Mouse (Mus musculus): Measurements from ENCODE around the gene Zbtb6. TPM values are rescaled to one million over a fixed set of nuclear protein-coding genes. Genes with fewer than 3 reads are reported as not detected.

The Zbtb6 gene
- polyA plus RNA-seq, 1 experiment from 2014 or later = 8.1 TPM

DNA sequence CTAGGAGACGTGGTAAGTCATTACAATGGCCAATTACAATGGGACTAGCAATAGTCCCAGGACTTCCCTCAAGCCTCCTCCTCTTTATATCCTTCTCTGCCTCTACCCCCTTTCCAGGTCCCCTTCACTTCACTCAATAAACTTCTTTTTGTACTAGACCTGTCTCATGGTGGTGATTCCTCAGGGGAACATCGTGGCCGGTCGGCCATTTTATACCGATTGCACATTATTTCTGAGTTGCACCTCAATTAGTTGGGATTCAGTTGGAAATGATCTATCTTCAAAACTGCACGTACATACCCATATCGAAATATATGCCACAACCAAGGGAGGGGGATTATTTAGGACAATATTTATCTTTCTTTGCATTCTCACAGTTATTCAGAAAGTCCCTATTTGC, 11.4 kb downstream of the Zbtb6 start:
- no peak for ATAC-seq (ENCODE audit: insufficient number of reproducible peaks, insufficient read depth, low FRiP score, low TSS enrichment, low read depth)
- no peaks in the 10 kb centered on the region for H3K9me3 ChIP-seq

DNA sequence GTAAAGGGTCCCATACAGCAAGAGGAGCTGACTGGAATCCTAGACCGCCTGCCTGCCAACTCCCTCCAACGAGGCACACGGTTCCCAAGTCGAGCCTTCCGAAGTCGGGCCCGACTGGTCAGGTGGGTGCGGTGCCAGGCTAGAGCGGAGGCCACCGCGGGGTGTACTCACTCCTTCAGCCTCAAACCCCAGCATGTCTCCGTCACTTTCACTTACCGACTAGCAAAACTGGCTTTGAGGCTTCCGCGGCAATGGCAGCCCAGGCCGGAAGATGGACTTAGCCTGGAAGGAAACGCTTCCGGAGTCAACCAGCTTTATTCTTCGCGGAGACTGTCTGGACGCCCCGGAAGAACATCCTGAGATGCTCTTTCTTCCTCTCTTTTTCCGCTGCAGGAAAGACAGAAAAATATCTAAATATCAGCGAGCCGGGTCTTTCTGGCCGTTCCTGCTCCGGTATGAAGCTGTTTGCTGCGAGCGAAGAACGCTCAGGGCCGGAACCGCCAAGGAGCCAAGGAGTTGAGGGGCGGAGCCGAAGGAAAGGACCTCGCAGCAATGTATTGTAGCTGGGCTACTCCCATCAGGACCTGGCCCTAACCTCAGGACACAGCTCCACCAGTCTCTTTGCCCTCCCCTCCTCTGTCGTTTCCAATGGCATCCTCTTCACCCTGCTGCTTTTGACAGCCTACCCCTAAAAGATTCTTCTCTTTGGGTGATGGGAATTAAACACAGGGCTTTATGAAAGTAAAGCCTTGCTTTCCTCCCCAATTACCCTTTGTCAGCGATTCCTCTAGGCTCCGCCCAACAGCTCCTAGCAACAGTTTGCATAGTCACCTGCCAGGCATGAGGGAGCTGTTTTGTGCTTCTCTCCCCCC, 12.1 kb downstream of the Zbtb6 start:
- H3K9ac ChIP-seq = peak overlapping the region; percentile 91
- peaks cover 13% of the 10 kb centered on the region for H3K4me1 ChIP-seq
- H3K27ac ChIP-seq = peak overlapping the region; percentile 97
- no peaks in the 10 kb centered on the region for H3K9me3 ChIP-seq
- peak; percentile 90 for ATAC-seq (ENCODE audit: insufficient number of reproducible peaks, insufficient read depth, low FRiP score, low TSS enrichment, low read depth)
- under 1% methylated on average over 38 of the region's 38 CpGs for WGBS
- peaks cover 25% of the 10 kb centered on the region for H3K36me3 ChIP-seq
- H3K4me3 ChIP-seq = peak overlapping the region; percentile 88
- H3K27me3 ChIP-seq = no peaks in the 10 kb centered on the region
- H3K4me2 ChIP-seq = peak overlapping the region; percentile 82

More for the DNA sequence above, 11.4 kb downstream of the Zbtb6 start:
- Histone ChIP-seq H3K27me3 (no peaks in the 10 kb centered on the region), H3K4me2 (peak overlapping the region; percentile 82), H3K9ac (peak overlapping the region; percentile 91), H3K4me3 (peak overlapping the region; percentile 88), H3K27ac (peak overlapping the region; percentile 97), H3K36me3 (peaks cover 32% of the 10 kb centered on the region), H3K4me1 (peaks cover 13% of the 10 kb centered on the region)
- 32% methylated on average over 7 of the region's 7 CpGs for whole genome bisulfite sequencing

DNA sequence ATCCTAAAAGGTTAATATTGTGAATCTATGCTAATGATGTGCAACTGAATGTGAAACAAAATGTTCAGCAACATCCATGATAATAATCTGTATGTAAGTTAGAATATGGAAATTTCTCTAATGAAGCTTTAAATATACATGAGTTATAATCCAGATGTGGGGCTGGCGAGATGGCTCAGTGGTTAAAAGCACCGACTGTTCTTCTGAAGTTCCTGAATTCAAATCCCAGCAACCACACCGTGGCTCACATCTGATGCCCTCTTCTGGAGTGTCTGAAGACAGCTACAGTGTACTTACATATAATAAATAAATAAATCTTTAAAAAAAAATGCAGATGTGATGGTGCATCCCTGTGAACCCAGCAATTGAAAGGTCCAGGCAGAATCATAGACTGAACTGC, 19.3 kb downstream of the Zbtb6 start:
- no peak for ATAC-seq (ENCODE audit: insufficient number of reproducible peaks, insufficient read depth, low FRiP score, low TSS enrichment, low read depth)
- Histone ChIP-seq H3K36me3 (peaks cover 10% of the 10 kb centered on the region), H3K9ac (no peak overlapping the region), H3K4me3 (no peak overlapping the region), H3K4me1 (0 out of 2 replicates have a peak, but pooled peaks cover 5% of the 10 kb centered on the region), H3K27me3 (no peaks in the 10 kb centered on the region), H3K9me3 (no peaks in the 10 kb centered on the region), H3K4me2 (no peak overlapping the region), H3K27ac (no peak overlapping the region)
- 56% methylated on average over 3 of the region's 3 CpGs for WGBS

DNA sequence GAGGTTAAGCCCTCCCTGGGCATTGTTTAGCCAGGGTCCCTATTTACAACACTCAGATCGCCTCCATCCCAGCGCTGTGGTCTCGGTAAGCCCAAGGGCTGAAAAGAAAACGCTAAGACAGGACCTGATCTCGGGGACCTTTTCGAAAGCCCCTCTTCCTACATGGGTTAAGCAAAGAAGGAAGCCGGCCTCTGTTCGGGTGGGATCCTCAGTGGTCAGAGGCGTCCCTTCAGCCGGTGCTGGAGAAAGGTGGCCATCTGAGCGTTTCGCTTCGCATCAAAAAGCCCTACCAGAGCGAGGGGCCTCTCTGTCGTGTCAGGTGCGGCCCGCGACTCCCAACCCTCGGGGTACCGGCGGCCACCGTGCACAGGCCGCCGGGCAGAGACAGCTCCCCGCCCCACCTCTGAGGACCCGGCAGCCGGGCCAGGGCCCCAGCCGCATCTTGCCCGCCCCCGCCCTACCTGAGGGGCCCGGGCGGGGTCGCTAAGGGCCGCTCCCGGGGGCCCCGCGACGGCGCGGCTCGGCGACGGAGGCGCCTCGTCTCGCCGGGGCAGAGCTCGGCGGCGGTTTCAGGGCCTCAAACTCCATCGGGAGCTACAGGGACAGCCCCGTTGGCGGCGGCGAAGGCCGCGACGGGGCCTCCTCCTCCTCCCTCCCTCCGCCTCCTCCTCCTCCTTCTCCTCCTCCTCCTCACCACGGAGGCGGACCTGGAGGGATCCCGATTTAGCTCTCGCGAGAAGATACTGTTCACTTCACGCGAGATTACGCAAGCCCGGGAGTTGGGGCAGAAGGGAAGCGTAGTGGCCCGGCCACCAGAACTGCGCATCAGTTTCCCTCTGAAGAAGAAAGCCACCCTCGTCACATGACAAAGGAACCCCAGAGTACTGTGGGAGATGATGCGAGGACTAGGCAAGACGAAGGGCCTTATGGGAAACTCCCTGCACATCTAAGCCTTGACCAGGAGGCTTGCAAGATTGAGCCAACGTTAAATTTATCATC, 20.4 kb downstream of the Zbtb6 start, which contains the start of gene Rc3h2:
Rc3h2 (minus strand) TSS at position 598 of the 999 bp plus-strand sequence.
- under 1% methylated on average over 71 of the region's 75 CpGs for WGBS
- ATAC-seq (ENCODE audit: insufficient number of reproducible peaks, insufficient read depth, low FRiP score, low TSS enrichment, low read depth) = peak; percentile 99
- Histone ChIP-seq H3K27ac (peak within 1 kb of the TSS; percentile 96), H3K9ac (peak within 1 kb of the TSS; percentile 99), H3K9me3 (no peaks in the 10 kb centered on the region), H3K36me3 (peaks cover 3% of the 10 kb centered on the region; the same call in 1 of the 2 replicates), H3K27me3 (no peaks in the 10 kb centered on the region), H3K4me1 (0 out of 2 replicates have a peak, but pooled peaks cover 5% of the 10 kb centered on the region), H3K4me3 (peak within 1 kb of the TSS; percentile 99), H3K4me2 (peak within 1 kb of the TSS; percentile 70)

DNA sequence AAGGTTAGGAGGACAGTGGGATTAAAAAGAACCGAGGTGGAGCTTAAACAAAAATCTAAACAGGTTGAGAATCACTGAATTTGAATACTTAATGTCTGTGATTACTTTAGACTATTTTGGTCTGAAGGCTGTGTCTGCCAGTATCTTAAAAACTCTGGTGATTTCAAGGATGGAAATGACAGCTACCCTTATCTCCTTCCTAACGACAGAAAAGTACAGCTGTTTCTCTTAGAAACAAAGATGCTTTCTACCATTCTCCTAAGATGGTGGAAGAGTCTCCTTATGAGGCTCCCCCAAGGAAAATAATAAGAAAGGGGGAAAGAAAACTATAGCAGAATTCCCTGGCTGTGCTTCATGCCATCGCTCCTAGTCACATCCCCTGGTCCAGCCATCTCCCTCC, 21.1 kb downstream of the Zbtb6 start:
- H3K4me3 ChIP-seq = peak overlapping the region; percentile 99
- no peaks in the 10 kb centered on the region for H3K27me3 ChIP-seq
- WGBS = 4% methylated on average over 3 of the region's 3 CpGs
- 0 out of 2 replicates have a peak, but pooled peaks cover 6% of the 10 kb centered on the region for H3K36me3 ChIP-seq
- 0 out of 2 replicates have a peak, but pooled peaks cover 5% of the 10 kb centered on the region for H3K4me1 ChIP-seq
- H3K27ac ChIP-seq = peak overlapping the region; percentile 96
- H3K4me2 ChIP-seq = peak overlapping the region; percentile 70
- H3K9ac ChIP-seq = peak overlapping the region; percentile 99
- ATAC-seq (ENCODE audit: insufficient number of reproducible peaks, insufficient read depth, low FRiP score, low TSS enrichment, low read depth) = no peak
- H3K9me3 ChIP-seq = no peaks in the 10 kb centered on the region

DNA sequence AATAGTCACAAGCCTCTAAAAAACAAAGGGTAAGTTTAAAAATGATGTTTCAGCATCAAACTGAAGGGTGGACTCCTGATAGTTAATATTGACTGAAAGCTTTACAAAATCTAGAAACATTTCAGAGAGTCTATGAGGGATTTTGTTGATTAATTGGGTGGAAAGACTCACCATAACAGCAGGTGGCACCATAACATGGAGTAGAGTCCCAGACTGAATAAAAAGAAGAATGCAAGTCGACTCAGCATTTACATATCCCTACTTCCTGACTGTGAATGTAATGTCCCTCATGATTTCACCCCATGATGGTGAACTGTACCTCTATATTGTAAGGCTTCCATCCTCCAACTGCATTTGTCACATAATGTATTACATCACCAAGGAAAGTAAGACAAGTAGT, 47.4 kb downstream of the Zbtb6 start:
- 69% methylated on average over 1 of the region's 1 CpGs for WGBS
- H3K27me3 ChIP-seq = no peaks in the 10 kb centered on the region
- H3K9me3 ChIP-seq = no peaks in the 10 kb centered on the region
- no peak overlapping the region for H3K4me2 ChIP-seq
- no peaks in the 10 kb centered on the region for H3K4me1 ChIP-seq
- peaks cover 54% of the 10 kb centered on the region for H3K36me3 ChIP-seq
- H3K27ac ChIP-seq = no peak overlapping the region
- no peak overlapping the region for H3K9ac ChIP-seq
- H3K4me3 ChIP-seq = no peak overlapping the region
- no peak for ATAC-seq (ENCODE audit: insufficient number of reproducible peaks, insufficient read depth, low FRiP score, low TSS enrichment, low read depth)

DNA sequence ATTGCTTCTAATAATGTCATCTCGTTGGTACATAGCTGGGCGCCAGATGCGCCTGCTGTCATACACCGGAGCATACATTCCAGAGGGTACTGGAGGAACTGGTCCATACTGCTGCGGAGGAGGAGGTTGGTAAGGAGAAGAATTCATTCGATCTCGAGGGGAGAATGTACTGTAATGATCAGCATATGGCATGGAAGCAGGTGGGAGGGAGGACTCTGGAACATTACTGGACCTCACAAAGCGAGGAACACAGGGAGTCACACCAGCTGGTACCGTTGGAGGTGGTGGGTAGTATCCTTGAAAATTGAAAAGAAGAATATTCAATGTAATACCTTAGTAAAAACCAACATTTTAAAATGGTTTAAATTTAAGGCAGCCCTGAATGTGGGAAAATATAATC, 60.0 kb downstream of the Zbtb6 start:
- no peak overlapping the region for H3K4me3 ChIP-seq
- H3K9me3 ChIP-seq = no peaks in the 10 kb centered on the region
- WGBS = 93% methylated on average over 9 of the region's 9 CpGs
- no peak for ATAC-seq (ENCODE audit: insufficient number of reproducible peaks, insufficient read depth, low FRiP score, low TSS enrichment, low read depth)
- H3K27ac ChIP-seq = no peak overlapping the region
- no peak overlapping the region for H3K9ac ChIP-seq
- H3K27me3 ChIP-seq = no peaks in the 10 kb centered on the region
- no peak overlapping the region for H3K4me2 ChIP-seq
- H3K36me3 ChIP-seq = peaks cover 38% of the 10 kb centered on the region
- H3K4me1 ChIP-seq = no peaks in the 10 kb centered on the region

DNA sequence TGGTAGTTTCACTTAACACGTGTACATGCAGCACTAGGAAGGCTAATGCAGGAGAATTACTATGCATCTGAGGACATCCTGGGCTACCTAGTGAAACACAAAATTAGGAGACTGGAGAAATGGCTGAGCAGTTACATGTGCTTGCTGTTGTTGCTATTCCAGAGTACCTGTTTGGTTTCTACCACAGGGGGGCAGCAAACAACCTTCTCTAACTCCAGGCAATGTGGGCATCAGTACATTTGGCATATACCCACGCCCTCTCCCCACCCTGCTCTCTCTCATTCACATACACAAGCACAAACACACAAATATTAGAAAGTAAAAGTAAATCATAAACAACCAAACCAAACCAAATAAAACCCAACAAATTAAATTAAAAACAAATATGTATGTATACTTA, 62.8 kb downstream of the Zbtb6 start:
- Histone ChIP-seq H3K27me3 (no peaks in the 10 kb centered on the region), H3K4me2 (no peak overlapping the region), H3K4me1 (no peaks in the 10 kb centered on the region), H3K36me3 (peaks cover 50% of the 10 kb centered on the region), H3K9ac (no peak overlapping the region), H3K27ac (no peak overlapping the region), H3K4me3 (no peak overlapping the region), H3K9me3 (no peaks in the 10 kb centered on the region)
- ATAC-seq (ENCODE audit: insufficient number of reproducible peaks, insufficient read depth, low FRiP score, low TSS enrichment, low read depth) = no peak
- WGBS = 65% methylated on average over 2 of the region's 2 CpGs

DNA sequence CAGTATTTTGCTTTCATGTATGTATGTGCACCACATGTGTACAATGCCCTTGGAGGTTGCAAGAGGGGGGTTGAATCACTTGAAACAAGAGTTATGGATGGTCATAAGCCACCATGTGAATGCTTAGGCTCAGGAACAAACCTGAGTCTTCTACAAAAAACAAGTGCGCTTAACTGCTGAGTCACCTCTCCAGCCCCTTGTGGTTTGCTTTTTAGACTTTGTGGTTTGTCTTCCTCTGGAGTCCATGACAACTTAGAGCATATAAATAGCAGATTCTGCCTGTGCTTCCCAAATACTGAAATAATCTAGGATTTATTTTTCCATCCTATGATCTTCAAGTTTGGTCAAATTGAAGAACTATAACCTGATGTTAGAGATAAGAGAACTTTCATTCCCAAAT, 67.0 kb downstream of the Zbtb6 start:
- no peak overlapping the region for H3K4me3 ChIP-seq
- ATAC-seq (ENCODE audit: insufficient number of reproducible peaks, insufficient read depth, low FRiP score, low TSS enrichment, low read depth) = no peak
- no peaks in the 10 kb centered on the region for H3K9me3 ChIP-seq
- H3K4me1 ChIP-seq = no peaks in the 10 kb centered on the region
- H3K27ac ChIP-seq = no peak overlapping the region
- no peaks in the 10 kb centered on the region for H3K27me3 ChIP-seq
- H3K9ac ChIP-seq = no peak overlapping the region
- H3K36me3 ChIP-seq = peaks cover 35% of the 10 kb centered on the region
- WGBS = 97% methylated on average over 1 of the region's 1 CpGs
- no peak overlapping the region for H3K4me2 ChIP-seq
